Mouse (Mus musculus) gastrocnemius, adult 18-20 months (tissue): ENCODE results near the gene Tmbim1. TPM values are rescaled to one million over a fixed set of nuclear protein-coding genes. Genes with fewer than 3 reads are reported as not detected.

Experiments used
- total RNA-seq, 2 experiments: library from RNA; stranded (reverse); gene quantifications; 2 replicates each; pipeline ENCODE4 v1.2.3; 2021

The Tmbim1 gene
- total RNA-seq, 2 experiments from 2014 or later = 29.0 to 42.2 TPM

Other genes with a start within 250 kb of the Tmbim1 start
- gene Tns1, start 181.2 kb downstream of the Tmbim1 start, total RNA-seq = 100 to 1,000 TPM; 226 to 298 TPM
- under 1 TPM; 0.09 to 0.11 TPM for gene Rufy4, start 180.1 kb downstream of the Tmbim1 start, total RNA-seq
- not detected for gene Cxcr2, start 151.6 kb downstream of the Tmbim1 start, total RNA-seq
- not detected for gene Cxcr1, start 111.0 kb downstream of the Tmbim1 start, total RNA-seq
- gene Arpc2, start 69.5 kb downstream of the Tmbim1 start, total RNA-seq = 10 to 100 TPM; 71.0 to 82.9 TPM
- not detected for gene Gpbar1, start 27.1 kb downstream of the Tmbim1 start, total RNA-seq
- gene Aamp, start 20.9 kb downstream of the Tmbim1 start, total RNA-seq = 10 to 100 TPM; 74.4 to 77.1 TPM
- gene Pnkd, start 20.7 kb downstream of the Tmbim1 start, total RNA-seq = 10 to 100 TPM; 54.0 to 63.3 TPM
- gene Catip, start 56.5 kb upstream of the Tmbim1 start, total RNA-seq = under 1 TPM in 1 of 2 experiments, not detected in 1; 0.11 TPM
- 1 to 10 TPM; 3.6 to 8.1 TPM for gene Slc11a1, start 69.6 kb upstream of the Tmbim1 start, total RNA-seq
- gene Ctdsp1, start 85.9 kb upstream of the Tmbim1 start, total RNA-seq = 100 to 1,000 TPM; 107 TPM
- gene Vil1, start 103.8 kb upstream of the Tmbim1 start, total RNA-seq = under 1 TPM in 1 of 2 experiments, not detected in 1; 0.11 TPM
- 10 to 100 TPM; 12.1 to 13.1 TPM for gene Cnot9, start 200.4 kb upstream of the Tmbim1 start, total RNA-seq
- gene Plcd4, start 237.3 kb upstream of the Tmbim1 start, total RNA-seq = 10 to 100 TPM; 58.2 to 66.9 TPM
- gene Usp37, start 238.7 kb upstream of the Tmbim1 start, total RNA-seq = 1 to 10 TPM; 7.2 to 7.8 TPM